Mouse (Mus musculus): Measurements from ENCODE around the gene Setd5.
A peak's percentile ranks its signal among the peaks of the same experiment; 100 is the strongest.

Gene Setd5

GRCm38 (mm10) chr6:113076686-113077516 lies at the start of gene Setd5:
TSS of gene Setd5 (plus strand) at chr6:113077365.
- DNase-seq (ENCODE audit: low spot score in 2 of 2): peak; percentile 98 to 99

GRCm38 (mm10) chr6:113027446-113027845 lies 49.7 kb upstream of the Setd5 start:
- DNase-seq (ENCODE audit: low spot score in 2 of 2): no peak

- DNase-seq (ENCODE audit: low spot score in 2 of 2): no peak
These were observed 48.2 kb upstream of the Setd5 start for GRCm38 (mm10) chr6:113029006-113029405.

- DNase-seq (ENCODE audit: low spot score in 2 of 2): no peak
These were observed 46.6 kb upstream of the Setd5 start for GRCm38 (mm10) chr6:113030553-113030952.

- DNase-seq (ENCODE audit: low spot score in 2 of 2): no peak
These were observed 46.0 kb upstream of the Setd5 start for GRCm38 (mm10) chr6:113030970-113031660.

- no peak for DNase-seq (ENCODE audit: low spot score in 2 of 2)
These were observed 45.0 kb upstream of the Setd5 start for GRCm38 (mm10) chr6:113032121-113032520.

GRCm38 (mm10) chr6:113033185-113033584 lies 44.0 kb upstream of the Setd5 start:
- no peak for DNase-seq (ENCODE audit: low spot score in 2 of 2)

- DNase-seq (ENCODE audit: low spot score in 2 of 2): no peak
These were observed 42.7 kb upstream of the Setd5 start for GRCm38 (mm10) chr6:113034466-113034865.

GRCm38 (mm10) chr6:113036463-113037175 lies 40.5 kb upstream of the Setd5 start:
- DNase-seq (ENCODE audit: low spot score in 2 of 2): no peak

- DNase-seq (ENCODE audit: low spot score in 2 of 2): peak; percentile 37 to 65
These were observed 39.0 kb upstream of the Setd5 start for GRCm38 (mm10) chr6:113037946-113038734.

GRCm38 (mm10) chr6:113038735-113039058 lies 38.5 kb upstream of the Setd5 start:
- no peak for DNase-seq (ENCODE audit: low spot score in 2 of 2)

GRCm38 (mm10) chr6:113040319-113040718 lies 36.8 kb upstream of the Setd5 start:
- no peak for DNase-seq (ENCODE audit: low spot score in 2 of 2)

GRCm38 (mm10) chr6:113041215-113041990 lies 35.8 kb upstream of the Setd5 start:
- no peak for DNase-seq (ENCODE audit: low spot score in 2 of 2)

GRCm38 (mm10) chr6:113045575-113045974 lies 31.6 kb upstream of the Setd5 start:
- DNase-seq (ENCODE audit: low spot score in 2 of 2): no peak

GRCm38 (mm10) chr6:113046041-113046975 lies 30.9 kb upstream of the Setd5 start, which contains the start of gene Thumpd3:
TSS of gene Thumpd3 (plus strand) at chr6:113046225.
- DNase-seq (ENCODE audit: low spot score in 2 of 2): peak; percentile 96 to 98

GRCm38 (mm10) chr6:113047016-113047746 lies 30.0 kb upstream of the Setd5 start:
- DNase-seq (ENCODE audit: low spot score in 2 of 2): no peak

- DNase-seq (ENCODE audit: low spot score in 2 of 2): no peak
These were observed 28.8 kb upstream of the Setd5 start for GRCm38 (mm10) chr6:113048371-113048770.

GRCm38 (mm10) chr6:113049159-113049558 lies 28.0 kb upstream of the Setd5 start:
- no peak for DNase-seq (ENCODE audit: low spot score in 2 of 2)

GRCm38 (mm10) chr6:113052972-113053371 lies 24.2 kb upstream of the Setd5 start:
- no peak for DNase-seq (ENCODE audit: low spot score in 2 of 2)

Measured in urinary bladder, postnatal 4 days (tissue).